Mouse (Mus musculus) lung, embryonic 14.5 days (tissue): ENCODE data around the gene Olfr1393. TPM values are rescaled to one million over a fixed set of nuclear protein-coding genes. Genes with fewer than 3 reads are reported as not detected.
A peak's percentile ranks its signal among the peaks of the same experiment; 100 is the strongest.

ENCODE experiments used
- ATAC-seq: fragments of 200-750 bp; cut with Nextera tagmentation; 2 replicates; pipeline ENCODE4 v1.8.0; 2017; ENCODE audit warnings: mild to moderate bottlenecking, moderate TSS enrichment, moderate library complexity; ENCODE audit not compliant: insufficient read depth
- DNase-seq: peaks from one replicate; pipeline ENCODE4 v3.0.0-alpha.2; 2015
- H3K27ac ChIP-seq: fragments of 300-500 bp; sonication (generic); 2 replicates; pipeline ENCODE4 v1.5.1; 2014; ENCODE audit warnings: low read depth, mild to moderate bottlenecking, moderate library complexity
- H3K27me3 ChIP-seq: fragments of 300-500 bp; sonication (generic); 2 replicates; pipeline ENCODE4 v1.6.1; 2014; ENCODE audit warnings: low read length, control low read depth; ENCODE audit not compliant: insufficient read depth
- H3K36me3 ChIP-seq: fragments of 300-500 bp; sonication (generic); 2 replicates; pipeline ENCODE4 v1.6.1; 2014; ENCODE audit warnings: control low read depth; ENCODE audit not compliant: insufficient read depth
- H3K4me1 ChIP-seq: fragments of 300-500 bp; sonication (generic); 2 replicates; pipeline ENCODE4 v1.6.1; 2014; ENCODE audit warnings: antibody characterized with exemption, control low read depth; ENCODE audit not compliant: insufficient read depth
- H3K4me2 ChIP-seq: fragments of 300-500 bp; sonication (generic); 2 replicates; pipeline ENCODE4 v1.6.1; 2014; ENCODE audit warnings: mild to moderate bottlenecking
- H3K4me3 ChIP-seq: fragments of 300-500 bp; sonication (generic); 2 replicates; pipeline ENCODE4 v1.5.1; 2014; ENCODE audit warnings: low read depth, low read length
- H3K9ac ChIP-seq: fragments of 300-500 bp; sonication (generic); 2 replicates; pipeline ENCODE4 v1.6.1; 2014
- H3K9me3 ChIP-seq: fragments of 300-500 bp; sonication (generic); 2 replicates; pipeline ENCODE4 v1.6.1; 2016; ENCODE audit warnings: low read depth, low read length, control low read depth
- CTCF ChIP-seq: IDR thresholded peaks from 2 replicates; pipeline ENCODE4 v1.5.1; 2016; ENCODE audit warnings: antibody characterized with exemption, low read depth
- WGBS: fragments of 180-500 bp; shearing (Covaris S2); extraction: QIAGEN DNeasy Blood & Tissue Kit; methylation state at CpG from one replicate; pipeline ENCODE4 v1.1.7; 2014; 5-methylcytosine and 5-hydroxymethylcytosine counted together
- polyA plus RNA-seq: library from polyadenylated mRNA; unstranded; fragments of >200 nt; fragmentation: Nextera tagmentation; extraction: Ambion mirVana; gene quantifications from 2 replicates; pipeline ENCODE4 v1.2.1, GENCODE M21; 2014

The Olfr1393 gene
- polyA plus RNA-seq, 1 experiment from 2014 or later: not detected

DNA sequence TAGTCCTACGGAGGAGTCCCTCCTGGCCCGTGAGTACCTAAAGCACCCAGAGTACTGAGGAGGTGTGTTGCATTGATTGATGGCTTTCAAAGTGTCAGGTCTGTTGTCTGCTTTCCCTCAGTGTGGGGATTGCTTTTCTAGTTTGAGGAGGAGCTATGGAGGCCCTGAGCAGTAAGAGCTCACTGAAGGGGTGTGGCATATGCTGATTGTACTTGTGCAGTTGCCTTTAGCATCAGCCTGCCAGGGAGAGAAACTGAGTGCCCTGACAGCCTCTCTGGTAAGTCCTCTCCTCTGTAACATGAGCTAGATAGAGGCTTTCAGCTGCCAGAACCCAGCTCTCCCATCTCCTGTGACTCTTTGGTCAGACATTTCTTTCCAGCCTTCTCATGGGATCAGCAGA, 30.8 kb upstream of the Olfr1393 start:
- no peak overlapping the region for H3K9ac ChIP-seq
- H3K4me3 ChIP-seq: no peak overlapping the region
- TF ChIP-seq CTCF: no peak
- ATAC-seq (no peak), DNase-seq (no peak)
- no peaks in the 10 kb centered on the region for H3K9me3 ChIP-seq
- no peaks in the 10 kb centered on the region for H3K36me3 ChIP-seq
- H3K27ac ChIP-seq: no peak overlapping the region; the same call in 1 of the 2 replicates
- H3K27me3 ChIP-seq: no peaks in the 10 kb centered on the region
- 37% methylated on average over 2 of the region's 2 CpGs for WGBS
- peaks cover 21% of the 10 kb centered on the region for H3K4me1 ChIP-seq
- H3K4me2 ChIP-seq: no peak overlapping the region

DNA sequence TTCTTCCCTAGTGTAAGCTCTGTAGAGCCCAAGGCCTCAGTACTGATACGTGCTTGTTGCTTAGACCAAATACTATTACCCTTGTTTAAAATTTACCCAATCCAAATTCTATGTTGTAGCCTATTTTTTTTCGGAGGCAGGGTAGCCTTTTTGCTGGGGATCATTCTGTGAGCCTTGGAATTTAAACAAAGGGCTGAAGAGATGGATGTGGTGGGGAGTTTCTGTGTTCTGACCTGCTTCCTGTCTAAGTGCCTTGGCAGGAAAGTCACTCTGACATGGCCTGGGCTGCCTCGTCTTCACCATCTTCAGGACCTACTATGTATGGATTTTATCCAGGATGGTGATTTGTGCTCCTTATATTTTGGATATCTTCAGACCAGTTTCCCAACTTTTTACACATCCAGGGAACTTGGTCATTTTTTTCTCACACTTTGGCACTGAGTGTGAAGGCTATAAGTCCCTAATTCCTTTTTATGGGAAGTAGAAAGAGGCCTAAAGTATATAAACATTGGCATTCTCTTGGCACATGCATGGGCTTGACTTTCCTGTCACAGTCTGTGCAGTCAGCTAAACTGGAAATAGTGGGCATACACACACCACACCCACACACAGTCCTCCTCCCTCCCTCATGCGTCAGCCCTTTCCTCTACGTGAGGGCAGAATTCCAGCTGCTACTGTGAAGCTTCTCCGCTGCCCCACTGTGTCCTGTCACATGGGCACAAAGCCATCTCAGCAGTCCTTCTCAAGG, 29.7 kb upstream of the Olfr1393 start:
- no peak for ATAC-seq
- Histone ChIP-seq H3K4me3 (no peak overlapping the region), H3K27ac (peak overlapping the region; percentile 93; the same call in 1 of the 2 replicates), H3K4me1 (peaks cover 21% of the 10 kb centered on the region), H3K4me2 (no peak overlapping the region; the same call in 1 of the 2 replicates), H3K36me3 (0 out of 2 replicates have a peak, but pooled peaks cover 4% of the 10 kb centered on the region), H3K9me3 (no peaks in the 10 kb centered on the region), H3K9ac (no peak overlapping the region), H3K27me3 (no peaks in the 10 kb centered on the region)
- no peak for TF ChIP-seq CTCF
- WGBS: 48% methylated on average over 6 of the region's 6 CpGs
- peak; percentile 59 for DNase-seq

DNA sequence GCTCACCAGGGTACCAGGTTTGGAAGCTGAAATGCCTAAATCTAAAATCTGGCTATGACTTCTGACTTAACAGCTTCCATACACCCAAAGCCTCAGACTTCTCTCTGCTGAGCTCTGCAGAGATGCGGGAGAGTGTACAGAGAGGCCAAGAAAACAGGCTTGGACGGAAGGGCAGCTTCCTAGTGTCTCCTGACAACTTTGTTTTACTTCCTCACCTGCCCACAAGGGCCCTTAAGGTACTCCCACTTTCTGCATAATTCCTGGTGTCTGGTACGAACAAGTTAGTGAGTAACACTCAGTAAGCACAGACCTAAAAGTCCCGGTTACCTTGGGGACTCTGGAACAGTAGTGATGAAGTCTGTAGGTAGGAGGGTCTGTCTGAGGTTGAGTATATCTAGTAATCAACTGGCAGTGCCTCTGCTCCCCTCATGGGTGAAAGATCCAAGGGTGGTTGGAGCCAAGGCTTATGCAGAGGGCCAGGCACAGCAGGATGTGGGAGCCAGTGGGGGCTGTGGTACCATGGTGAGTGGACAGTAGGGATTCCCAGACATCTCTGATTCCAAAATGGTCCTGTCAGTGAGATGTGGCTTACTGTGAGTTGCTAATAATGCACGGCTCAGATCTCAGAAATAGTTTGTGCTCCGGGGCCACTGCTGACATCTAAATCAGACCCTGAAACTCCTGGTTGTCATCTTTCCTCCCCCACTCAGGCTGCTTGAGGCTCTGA, 29.0 kb upstream of the Olfr1393 start:
- no peak overlapping the region for H3K4me3 ChIP-seq
- peak overlapping the region; percentile 86 for H3K4me2 ChIP-seq
- H3K9me3 ChIP-seq: no peaks in the 10 kb centered on the region
- H3K27ac ChIP-seq: peak overlapping the region; percentile 93
- DNase-seq (no peak), ATAC-seq (no peak)
- no peak for TF ChIP-seq CTCF
- no peak overlapping the region for H3K9ac ChIP-seq
- H3K36me3 ChIP-seq: peaks cover 12% of the 10 kb centered on the region; the same call in 1 of the 2 replicates
- H3K27me3 ChIP-seq: no peaks in the 10 kb centered on the region
- H3K4me1 ChIP-seq: peaks cover 21% of the 10 kb centered on the region
- 68% methylated on average over 6 of the region's 6 CpGs for WGBS

DNA sequence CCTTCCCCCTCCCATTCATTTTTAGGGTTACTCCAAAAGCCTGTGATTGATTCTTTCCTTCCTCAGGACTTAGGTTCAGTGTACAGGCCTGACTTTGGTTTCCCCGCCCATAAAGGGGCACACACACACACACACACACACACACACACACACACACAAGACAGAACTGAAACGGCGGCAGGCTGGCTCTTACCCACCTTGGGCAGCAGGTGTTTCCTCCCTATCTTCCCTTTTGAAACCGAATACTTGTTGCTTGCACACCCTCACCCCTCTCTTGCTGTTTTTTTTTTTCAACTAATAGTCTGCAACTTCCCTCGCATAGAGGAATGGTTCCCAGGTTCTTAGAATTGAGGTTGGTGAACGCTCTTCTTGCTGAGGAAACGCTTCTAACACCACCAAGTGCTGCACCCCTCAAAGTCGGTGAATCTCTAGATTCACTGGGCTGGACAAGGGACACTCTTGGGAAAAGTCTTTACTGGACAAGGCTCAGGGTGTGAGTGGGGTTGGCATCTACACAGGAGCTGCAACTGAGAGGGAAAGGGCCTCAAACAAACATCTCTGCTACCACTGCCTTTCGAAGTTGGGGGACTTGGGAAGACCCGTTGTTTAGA, 28.2 kb upstream of the Olfr1393 start:
- 15% methylated on average over 10 of the region's 10 CpGs for WGBS
- TF ChIP-seq CTCF: no peak
- ATAC-seq (no peak), DNase-seq (peak; percentile 17)
- H3K27me3 ChIP-seq: no peaks in the 10 kb centered on the region
- peaks cover 19% of the 10 kb centered on the region; the same call in 1 of the 2 replicates for H3K36me3 ChIP-seq
- H3K9ac ChIP-seq: peak overlapping the region; percentile 89
- peaks cover 18% of the 10 kb centered on the region for H3K4me1 ChIP-seq
- H3K4me2 ChIP-seq: peak overlapping the region; percentile 86
- peak overlapping the region; percentile 74 for H3K4me3 ChIP-seq
- H3K9me3 ChIP-seq: no peaks in the 10 kb centered on the region
- peak overlapping the region; percentile 93 for H3K27ac ChIP-seq

DNA sequence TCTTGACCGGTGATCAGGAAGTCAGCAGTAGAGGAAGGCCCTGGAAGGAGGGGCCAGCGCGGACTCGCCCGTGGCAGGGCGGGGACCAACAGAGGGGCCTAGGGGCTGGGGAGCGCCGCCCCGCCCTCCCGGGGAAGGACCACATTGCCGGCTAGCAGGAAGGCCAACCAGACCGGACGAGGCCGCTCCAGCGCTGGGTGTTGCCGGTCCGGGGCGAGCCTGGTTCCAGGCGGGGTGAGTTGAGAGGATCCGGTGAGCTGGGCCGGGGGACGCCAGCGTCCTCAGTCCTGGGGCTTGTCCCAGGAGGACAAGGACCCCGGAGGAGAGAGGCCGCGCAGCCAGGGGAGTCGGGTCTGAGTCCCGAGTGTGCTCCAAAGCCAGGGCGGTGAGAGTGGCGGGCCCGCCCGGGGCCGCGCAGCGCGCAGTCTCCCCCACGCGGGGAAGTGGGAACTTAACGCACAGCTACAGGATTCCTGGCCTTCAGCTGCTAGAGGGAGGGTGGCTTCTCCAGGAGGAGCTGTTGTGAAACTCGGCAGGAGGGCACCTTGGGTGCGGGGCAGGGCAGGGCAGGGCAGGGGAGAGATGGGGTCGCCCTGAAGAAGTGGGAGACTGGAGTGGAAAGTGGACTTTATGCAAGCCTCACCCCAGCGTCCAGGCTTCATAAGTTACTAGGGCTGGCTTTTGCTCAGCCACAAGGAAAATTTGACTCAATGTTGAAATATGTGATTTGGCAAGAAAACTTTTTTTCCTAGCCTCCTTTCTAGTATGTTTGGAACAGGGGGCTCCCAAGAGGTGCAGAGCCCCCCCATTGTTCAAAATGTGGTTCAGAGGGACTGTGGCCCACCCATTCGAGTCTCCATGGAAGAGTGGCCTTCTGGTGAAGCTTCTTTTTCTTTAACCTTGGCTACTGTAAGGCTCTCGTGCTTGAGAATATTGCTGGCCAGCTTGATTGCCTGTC, 27.4 kb upstream of the Olfr1393 start:
- H3K4me1 ChIP-seq: peaks cover 14% of the 10 kb centered on the region
- H3K9me3 ChIP-seq: no peaks in the 10 kb centered on the region
- peak overlapping the region; percentile 93 for H3K27ac ChIP-seq
- 1% methylated on average over 44 of the region's 45 CpGs for WGBS
- H3K9ac ChIP-seq: peak overlapping the region; percentile 89
- DNase-seq (peak; percentile 92), ATAC-seq (peak; percentile 98)
- H3K27me3 ChIP-seq: no peaks in the 10 kb centered on the region
- TF ChIP-seq CTCF: peak; percentile 45
- peak overlapping the region; percentile 74 for H3K4me3 ChIP-seq
- H3K4me2 ChIP-seq: peak overlapping the region; percentile 86
- peaks cover 27% of the 10 kb centered on the region; the same call in 1 of the 2 replicates for H3K36me3 ChIP-seq

DNA sequence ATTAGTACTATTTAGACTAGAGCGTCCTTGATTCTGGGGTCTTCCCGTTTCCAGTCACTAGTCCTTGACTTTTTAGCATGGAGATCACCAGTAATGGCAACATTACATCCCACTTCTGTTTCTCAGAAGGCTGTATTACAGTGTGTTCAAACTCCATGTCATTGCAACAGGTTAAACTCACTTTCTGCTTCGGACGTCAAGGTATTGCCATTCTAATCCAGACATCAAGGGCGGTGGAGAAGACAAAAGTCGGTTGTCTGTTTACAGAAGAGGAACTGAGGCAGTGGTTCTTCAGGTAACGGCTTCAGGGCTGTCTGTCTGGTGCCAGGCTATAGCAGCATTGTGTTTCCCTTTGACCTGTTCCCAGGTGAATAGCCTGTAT, 26.7 kb upstream of the Olfr1393 start:
- Histone ChIP-seq H3K27ac (no peak overlapping the region), H3K36me3 (peaks cover 32% of the 10 kb centered on the region; the same call in 1 of the 2 replicates), H3K4me1 (peaks cover 14% of the 10 kb centered on the region), H3K9me3 (no peaks in the 10 kb centered on the region), H3K27me3 (no peaks in the 10 kb centered on the region), H3K4me2 (peak overlapping the region; percentile 86), H3K4me3 (peak overlapping the region; percentile 74), H3K9ac (peak overlapping the region; percentile 89)
- DNase-seq: no peak
- ATAC-seq: no peak
- TF ChIP-seq CTCF: no peak
- WGBS: 47% methylated on average over 7 of the region's 7 CpGs
